Mouse (Mus musculus): ENCODE results near the gene Ssu72. TPM values are rescaled to one million over a fixed set of nuclear protein-coding genes. Genes with fewer than 3 reads are reported as not detected.

The Ssu72 gene
- polyA plus RNA-seq, 1 experiment from 2014 or later: 171 TPM

- ATAC-seq (ENCODE audit: low FRiP score): no peak
- H3K9ac ChIP-seq (replicated peaks): peak overlapping the region; percentile 94
- no peaks in the 10 kb centered on the region for H3K36me3 ChIP-seq
- H3K4me2 ChIP-seq: peak overlapping the region; percentile 79
- no peaks in the 10 kb centered on the region for H3K27me3 ChIP-seq (replicated peaks)
- peak overlapping the region; percentile 99 for H3K4me3 ChIP-seq (replicated peaks)
- under 1% methylated on average over 19 of the region's 19 CpGs for WGBS
- no peaks in the 10 kb centered on the region for H3K9me3 ChIP-seq (replicated peaks)
- H3K27ac ChIP-seq (replicated peaks): peak overlapping the region; percentile 97
- H3K4me1 ChIP-seq: peaks cover 39% of the 10 kb centered on the region
Observed at GRCm38 (mm10) chr4:155705592-155705929, 961 bp downstream of the Ssu72 start.

- H3K36me3 ChIP-seq: no peaks in the 10 kb centered on the region
- H3K4me2 ChIP-seq: no peak overlapping the region
- no peak for ATAC-seq (ENCODE audit: low FRiP score)
- H3K9me3 ChIP-seq (replicated peaks): no peaks in the 10 kb centered on the region
- H3K4me1 ChIP-seq: peaks cover 44% of the 10 kb centered on the region
- H3K27ac ChIP-seq (replicated peaks): no peak overlapping the region
- no peak overlapping the region for H3K4me3 ChIP-seq (replicated peaks)
- 87% methylated on average over 2 of the region's 2 CpGs for WGBS
- no peaks in the 10 kb centered on the region for H3K27me3 ChIP-seq (replicated peaks)
- no peak overlapping the region for H3K9ac ChIP-seq (replicated peaks)
Observed at GRCm38 (mm10) chr4:155708582-155708981, 4.0 kb downstream of the Ssu72 start.

- no peak overlapping the region for H3K4me2 ChIP-seq
- H3K27me3 ChIP-seq (replicated peaks): no peaks in the 10 kb centered on the region
- peaks cover 44% of the 10 kb centered on the region for H3K4me1 ChIP-seq
- no peaks in the 10 kb centered on the region for H3K36me3 ChIP-seq
- H3K4me3 ChIP-seq (replicated peaks): no peak overlapping the region
- no peak overlapping the region for H3K27ac ChIP-seq (replicated peaks)
- no peaks in the 10 kb centered on the region for H3K9me3 ChIP-seq (replicated peaks)
- H3K9ac ChIP-seq (replicated peaks): no peak overlapping the region
- ATAC-seq (ENCODE audit: low FRiP score): no peak
Observed at GRCm38 (mm10) chr4:155708988-155709387, 4.4 kb downstream of the Ssu72 start.

GRCm38 (mm10) chr4:155710521-155711252 lies 6.1 kb downstream of the Ssu72 start:
- ATAC-seq (ENCODE audit: low FRiP score): no peak
- H3K27me3 ChIP-seq (replicated peaks): no peaks in the 10 kb centered on the region
- H3K4me1 ChIP-seq: peaks cover 38% of the 10 kb centered on the region
- H3K4me3 ChIP-seq (replicated peaks): no peak overlapping the region
- peaks cover 7% of the 10 kb centered on the region for H3K36me3 ChIP-seq
- H3K9ac ChIP-seq (replicated peaks): no peak overlapping the region
- peak overlapping the region; percentile 54; the same call in 1 of the 2 replicates for H3K27ac ChIP-seq (replicated peaks)
- no peak overlapping the region for H3K4me2 ChIP-seq
- H3K9me3 ChIP-seq (replicated peaks): no peaks in the 10 kb centered on the region
- WGBS: 61% methylated on average over 6 of the region's 6 CpGs

- WGBS: 63% methylated on average over 4 of the region's 4 CpGs
- ATAC-seq (ENCODE audit: low FRiP score): no peak
Observed at GRCm38 (mm10) chr4:155721668-155722083, 17.1 kb downstream of the Ssu72 start.

GRCm38 (mm10) chr4:155727993-155728392 lies 23.4 kb downstream of the Ssu72 start:
- Histone ChIP-seq H3K27me3 (replicated peaks) (no peaks in the 10 kb centered on the region), H3K9ac (replicated peaks) (no peak overlapping the region), H3K4me1 (no peaks in the 10 kb centered on the region; the same call in 1 of the 2 replicates), H3K4me2 (no peak overlapping the region), H3K4me3 (replicated peaks) (no peak overlapping the region), H3K9me3 (replicated peaks) (no peaks in the 10 kb centered on the region), H3K36me3 (peaks cover 13% of the 10 kb centered on the region; the same call in 1 of the 2 replicates), H3K27ac (replicated peaks) (no peak overlapping the region)
- WGBS: 63% methylated on average over 2 of the region's 2 CpGs
- ATAC-seq (ENCODE audit: low FRiP score): no peak

More at GRCm38 (mm10) chr4:155721668-155722083, 17.1 kb downstream of the Ssu72 start:
- Histone ChIP-seq H3K4me1 (no peaks in the 10 kb centered on the region), H3K4me2 (no peak overlapping the region), H3K27ac (replicated peaks) (no peak overlapping the region), H3K36me3 (peaks cover 25% of the 10 kb centered on the region), H3K9me3 (replicated peaks) (no peaks in the 10 kb centered on the region), H3K27me3 (replicated peaks) (no peaks in the 10 kb centered on the region), H3K4me3 (replicated peaks) (no peak overlapping the region), H3K9ac (replicated peaks) (no peak overlapping the region)

GRCm38 (mm10) chr4:155733267-155733666 lies 28.7 kb downstream of the Ssu72 start:
- Histone ChIP-seq H3K27me3 (replicated peaks) (no peaks in the 10 kb centered on the region), H3K4me2 (peak overlapping the region; percentile 88), H3K4me1 (peaks cover 42% of the 10 kb centered on the region), H3K4me3 (replicated peaks) (peak overlapping the region; percentile 80; the same call in 1 of the 2 replicates), H3K36me3 (peaks cover 18% of the 10 kb centered on the region; the same call in 1 of the 2 replicates), H3K27ac (replicated peaks) (no peak overlapping the region), H3K9ac (replicated peaks) (no peak overlapping the region), H3K9me3 (replicated peaks) (no peaks in the 10 kb centered on the region)
- 91% methylated on average over 10 of the region's 10 CpGs for WGBS
- no peak for ATAC-seq (ENCODE audit: low FRiP score)

GRCm38 (mm10) chr4:155734350-155734941 lies 29.8 kb downstream of the Ssu72 start, which contains the start of gene Tmem240:
Gene Tmem240, plus strand, starts transcription at chr4:155734800.
- Histone ChIP-seq H3K9me3 (replicated peaks) (no peaks in the 10 kb centered on the region), H3K9ac (replicated peaks) (peak within 1 kb of the TSS; percentile 91)
- ATAC-seq (ENCODE audit: low FRiP score): peak; percentile 92

GRCm38 (mm10) chr4:155734951-155735702 lies 30.5 kb downstream of the Ssu72 start:
- Histone ChIP-seq H3K36me3 (peaks cover 35% of the 10 kb centered on the region; the same call in 1 of the 2 replicates), H3K9ac (replicated peaks) (peak overlapping the region; percentile 91), H3K4me1 (peaks cover 45% of the 10 kb centered on the region), H3K9me3 (replicated peaks) (no peaks in the 10 kb centered on the region), H3K4me3 (replicated peaks) (peak overlapping the region; percentile 80), H3K27ac (replicated peaks) (peak overlapping the region; percentile 96), H3K27me3 (replicated peaks) (no peaks in the 10 kb centered on the region), H3K4me2 (peak overlapping the region; percentile 88)
- WGBS: 4% methylated on average over 62 of the region's 79 CpGs
- ATAC-seq (ENCODE audit: low FRiP score): peak; percentile 70

More at GRCm38 (mm10) chr4:155734350-155734941, 29.8 kb downstream of the Ssu72 start, which contains the start of gene Tmem240:
- under 1% methylated on average over 21 of the region's 35 CpGs for WGBS
- peak within 1 kb of the TSS; percentile 80 for H3K4me3 ChIP-seq (replicated peaks)
- no peaks in the 10 kb centered on the region for H3K27me3 ChIP-seq (replicated peaks)
- peak within 1 kb of the TSS; percentile 88 for H3K4me2 ChIP-seq
- peak within 1 kb of the TSS; percentile 96 for H3K27ac ChIP-seq (replicated peaks)
- H3K36me3 ChIP-seq: peaks cover 28% of the 10 kb centered on the region; the same call in 1 of the 2 replicates
- peaks cover 42% of the 10 kb centered on the region for H3K4me1 ChIP-seq

GRCm38 (mm10) chr4:155735788-155736187 lies 31.2 kb downstream of the Ssu72 start:
- Histone ChIP-seq H3K4me1 (peaks cover 45% of the 10 kb centered on the region), H3K4me3 (replicated peaks) (peak overlapping the region; percentile 80), H3K27ac (replicated peaks) (peak overlapping the region; percentile 96), H3K9ac (replicated peaks) (peak overlapping the region; percentile 91), H3K36me3 (peaks cover 41% of the 10 kb centered on the region), H3K4me2 (peak overlapping the region; percentile 88), H3K9me3 (replicated peaks) (no peaks in the 10 kb centered on the region), H3K27me3 (replicated peaks) (no peaks in the 10 kb centered on the region)
- 0 out of 2 replicates have a peak, but pooled peaks have one; percentile 1 for ATAC-seq (ENCODE audit: low FRiP score)
- 68% methylated on average over 5 of the region's 5 CpGs for WGBS

- Histone ChIP-seq H3K4me1 (peaks cover 45% of the 10 kb centered on the region), H3K36me3 (peaks cover 45% of the 10 kb centered on the region), H3K27ac (replicated peaks) (no peak overlapping the region), H3K9ac (replicated peaks) (peak overlapping the region; percentile 91; the same call in 1 of the 2 replicates), H3K27me3 (replicated peaks) (no peaks in the 10 kb centered on the region), H3K9me3 (replicated peaks) (no peaks in the 10 kb centered on the region), H3K4me2 (peak overlapping the region; percentile 88), H3K4me3 (replicated peaks) (no peak overlapping the region; the same call in 1 of the 2 replicates)
- WGBS: 93% methylated on average over 5 of the region's 5 CpGs
- no peak for ATAC-seq (ENCODE audit: low FRiP score)
Observed at GRCm38 (mm10) chr4:155736421-155736820, 31.8 kb downstream of the Ssu72 start.
